Mouse (Mus musculus) Muller cell, postnatal 12 days (primary cell): ENCODE data around the gene Oas3.

ENCODE experiments used
- DNase-seq: peaks from one replicate; pipeline ENCODE4 v3.0.0-alpha.2; 2015; ENCODE audit errors: inconsistent ontology term

Gene Oas3

GRCm38 (mm10) chr5:120752786-120753185 is 24.7 kb downstream of the Oas3 start:
- DNase-seq = no peak

DNA sequence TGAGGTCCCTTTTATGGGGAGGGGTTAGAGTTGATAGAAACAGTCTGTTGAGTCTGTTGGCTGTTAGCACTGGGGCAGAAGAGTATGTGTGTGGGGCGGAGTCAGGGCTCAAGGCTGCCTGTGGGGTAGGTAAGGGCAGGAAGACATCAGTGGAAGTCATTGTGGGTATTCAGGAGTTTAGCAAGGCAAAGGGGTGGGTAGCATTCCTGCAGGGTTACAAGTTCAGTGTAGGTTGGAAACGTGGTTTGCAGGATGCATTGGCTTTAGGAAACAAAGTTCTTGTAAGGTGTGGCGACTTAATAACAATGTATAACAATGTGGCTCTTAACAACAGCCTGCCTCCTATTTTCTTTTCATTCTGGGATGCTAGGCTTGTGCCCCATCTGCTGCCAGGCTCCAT is 26.3 kb downstream of the Oas3 start:
- DNase-seq = no peak

- no peak for DNase-seq
Measured at GRCm38 (mm10) chr5:120749688-120750087, 27.8 kb downstream of the Oas3 start, which contains the start of gene Oas2. Gene Oas2 (minus strand): TSS chr5:120749853.

GRCm38 (mm10) chr5:120746451-120746850 is 31.0 kb downstream of the Oas3 start:
- no peak for DNase-seq

DNA sequence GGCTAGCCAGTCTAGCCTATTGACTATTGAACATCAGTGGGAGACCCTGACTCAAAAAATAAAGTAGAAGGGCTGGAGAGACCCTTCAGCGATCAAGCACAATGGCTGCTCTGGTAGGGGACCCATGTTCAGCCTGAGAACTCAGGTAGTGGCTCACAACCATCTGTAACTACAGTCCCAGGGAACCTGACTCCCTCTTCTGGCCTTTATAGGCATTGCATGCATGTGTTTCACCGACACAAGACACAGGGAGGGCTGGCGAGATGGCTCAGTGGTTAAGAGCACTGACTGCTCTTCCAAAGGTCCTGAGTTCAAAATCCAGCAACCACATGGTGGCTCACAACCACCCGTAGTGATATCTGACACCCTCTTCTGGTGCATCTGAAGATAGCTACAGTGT is 35.3 kb downstream of the Oas3 start:
- DNase-seq = no peak

GRCm38 (mm10) chr5:120734380-120734990 is 43.0 kb downstream of the Oas3 start:
- DNase-seq = peak; percentile 93

DNA sequence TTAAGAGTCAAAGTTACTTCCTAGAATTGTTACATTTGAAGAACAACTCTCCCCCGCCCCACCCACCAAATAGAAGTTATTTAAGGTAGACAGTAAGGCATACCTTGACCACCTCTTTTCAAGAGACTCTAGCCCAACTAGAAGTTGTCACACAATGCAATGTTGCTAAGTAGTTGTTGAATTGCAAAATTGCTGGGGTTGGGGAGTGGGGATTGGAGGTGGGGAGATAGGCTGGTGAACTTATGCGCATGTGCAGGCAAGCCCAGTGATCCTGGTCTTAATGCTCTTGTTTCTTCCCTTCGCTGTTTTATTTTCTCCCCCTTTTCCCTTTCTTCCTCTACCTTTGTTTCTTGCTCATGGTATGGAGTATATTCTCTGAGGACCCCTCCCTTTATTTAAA is 43.8 kb downstream of the Oas3 start:
- no peak for DNase-seq

DNA sequence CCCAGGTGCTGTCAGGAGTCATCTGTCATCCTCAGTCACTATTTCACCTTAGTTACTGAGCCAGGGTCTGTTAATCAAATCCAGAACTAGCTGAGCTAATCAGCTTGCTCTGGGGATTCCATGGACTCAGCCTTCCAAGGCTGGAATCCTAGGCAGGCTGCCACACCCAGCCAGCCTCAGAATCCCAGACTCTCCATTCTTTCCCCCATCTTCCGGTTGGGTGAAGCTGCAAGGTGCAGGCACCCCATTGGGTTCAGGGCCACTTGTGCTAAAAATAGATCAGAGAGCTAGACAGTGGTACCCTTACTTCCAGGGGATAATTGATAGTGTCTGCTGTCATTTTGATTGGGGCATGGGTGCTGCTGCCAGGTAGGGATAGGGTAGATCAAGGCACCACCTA is 44.7 kb downstream of the Oas3 start:
- DNase-seq = peak; percentile 65

DNA sequence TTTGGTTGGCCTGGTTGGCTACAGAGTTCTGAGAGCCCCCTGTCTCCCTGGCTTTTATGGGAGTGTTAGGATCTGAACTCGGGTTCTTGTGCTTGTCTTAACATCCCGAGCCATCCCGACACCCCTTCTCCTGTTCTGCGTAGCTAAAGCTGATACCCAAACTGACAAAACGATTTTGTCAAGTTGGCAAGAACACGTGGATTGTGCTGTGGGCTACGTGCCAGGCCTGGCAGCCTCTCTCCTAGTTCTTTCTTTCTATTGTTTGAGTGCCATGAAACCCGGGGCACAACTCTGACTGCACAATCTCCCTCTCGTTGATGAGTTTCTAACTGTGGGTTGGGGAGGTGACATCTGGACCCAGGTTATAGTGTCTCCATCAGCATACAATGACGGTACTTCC is 48.1 kb downstream of the Oas3 start:
- peak; percentile 80 for DNase-seq

DNA sequence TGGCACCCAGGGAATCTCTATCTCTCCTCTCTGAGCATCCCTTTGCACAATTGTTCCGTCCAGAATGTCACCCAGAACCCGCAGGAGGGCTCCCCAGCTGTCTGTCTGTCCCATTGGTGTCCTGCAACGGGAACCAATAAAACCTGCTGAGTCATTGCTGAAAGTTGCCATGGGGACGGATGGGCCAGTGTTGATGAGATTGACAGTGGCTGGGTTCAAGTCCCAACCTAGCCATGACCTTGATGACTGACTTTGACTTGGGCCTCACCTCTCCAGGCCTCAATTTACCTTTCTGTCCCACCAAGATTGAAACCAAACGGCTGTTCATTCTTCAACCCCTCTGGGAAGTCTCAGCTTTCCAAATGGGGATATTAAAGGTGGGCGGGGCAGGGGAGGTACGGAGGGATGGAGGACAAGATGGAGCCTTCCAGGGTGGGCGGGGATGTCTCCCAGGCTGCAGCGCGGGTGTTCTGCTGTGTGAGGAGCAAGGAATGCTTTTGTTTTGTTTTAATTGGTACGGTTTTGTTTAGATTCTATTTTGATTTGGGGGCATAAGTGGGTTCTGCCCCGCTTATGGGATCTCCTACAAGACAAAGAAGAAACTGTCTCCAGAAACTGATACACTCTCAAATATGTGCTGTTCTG is 51.5 kb downstream of the Oas3 start:
- no peak for DNase-seq

DNA sequence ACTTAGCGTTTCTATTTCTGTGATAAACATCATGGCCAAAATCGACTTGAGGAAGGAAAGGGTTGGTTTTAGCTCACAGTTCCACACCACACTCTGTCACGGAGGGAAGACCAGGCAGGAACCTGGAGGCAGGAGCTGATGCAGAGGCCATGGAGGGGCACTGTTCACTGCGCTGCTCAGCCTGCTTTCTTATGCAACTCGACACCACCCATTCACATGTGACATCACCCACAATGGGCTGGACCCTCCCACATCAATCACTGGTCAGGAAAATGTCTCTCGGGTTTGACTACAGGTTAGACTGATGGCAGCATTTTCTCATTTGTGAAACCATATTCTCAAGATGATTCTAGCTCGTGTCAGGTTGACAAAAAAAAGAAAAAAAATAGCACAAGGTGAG is 56.5 kb downstream of the Oas3 start:
- DNase-seq = no peak

GRCm38 (mm10) chr5:120718600-120719378 is 58.7 kb downstream of the Oas3 start:
- DNase-seq = no peak

- no peak for DNase-seq
Measured at GRCm38 (mm10) chr5:120717136-120717535, 60.3 kb downstream of the Oas3 start.

DNA sequence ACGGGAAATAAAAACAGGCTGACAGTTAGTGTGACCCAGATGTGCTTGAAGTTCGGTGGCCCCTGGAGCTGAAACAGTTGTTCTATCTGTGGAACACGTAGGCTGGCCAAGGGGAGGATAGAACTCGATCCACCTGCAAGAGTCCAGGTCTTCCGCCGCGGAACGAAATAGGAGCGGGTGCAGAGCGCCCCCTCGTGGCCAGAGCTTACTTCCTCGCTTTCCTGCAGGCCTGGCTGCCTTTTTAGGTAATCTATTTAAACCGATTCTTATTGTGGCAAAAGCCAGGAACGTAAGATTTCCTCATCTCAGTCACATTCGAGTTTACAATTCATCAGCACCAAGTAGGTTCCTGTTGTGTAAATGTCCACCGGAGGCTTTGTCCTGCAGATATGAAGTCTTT is 63.1 kb downstream of the Oas3 start:
- peak; percentile 68 for DNase-seq

DNA sequence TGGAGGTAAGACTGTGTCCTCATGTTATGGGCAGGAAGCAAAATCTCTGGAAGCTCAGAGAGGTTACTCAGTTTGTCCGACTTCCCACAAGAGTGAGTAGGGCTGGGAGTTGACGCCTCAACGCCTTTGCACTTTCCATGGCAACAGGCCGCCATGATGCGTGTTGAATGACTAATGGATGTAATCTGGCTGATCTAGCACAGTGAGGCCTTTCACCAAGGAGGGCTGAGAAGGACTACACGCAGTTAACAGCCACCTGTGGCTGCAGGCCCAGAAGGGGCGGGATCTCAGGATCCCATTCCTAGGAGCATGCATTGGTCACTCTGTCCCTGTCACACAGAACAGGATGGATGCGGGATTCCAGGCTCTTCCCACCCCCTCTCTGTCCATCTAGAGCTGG is 64.7 kb downstream of the Oas3 start:
- peak; percentile 65 for DNase-seq

GRCm38 (mm10) chr5:120711827-120712226 is 65.6 kb downstream of the Oas3 start, which contains the start of gene Dtx1:
Gene Dtx1 (minus strand): TSS chr5:120711927.
- DNase-seq = no peak

DNA sequence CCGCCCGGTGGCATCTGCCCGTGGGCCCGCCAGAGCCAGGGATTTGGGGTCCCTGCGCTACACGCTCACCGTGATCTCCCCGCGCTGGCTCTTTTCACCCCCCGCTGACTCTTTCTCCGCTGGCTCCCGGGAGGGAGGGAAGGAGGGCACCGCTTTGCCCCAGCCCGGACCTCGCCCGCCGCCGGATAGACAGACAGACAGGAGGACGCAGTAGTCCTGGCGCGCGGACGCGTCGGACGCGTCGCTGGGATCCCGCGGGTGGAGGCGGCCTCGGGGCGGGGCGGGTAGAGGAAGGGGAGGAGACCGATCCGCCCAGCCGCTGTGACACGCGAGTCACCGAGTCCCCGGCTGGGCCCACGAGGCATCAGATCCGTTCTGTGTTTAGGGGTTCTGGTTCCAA is 66.0 kb downstream of the Oas3 start:
- peak; percentile 81 for DNase-seq

- no peak for DNase-seq
Measured at GRCm38 (mm10) chr5:120710826-120711248, 66.6 kb downstream of the Oas3 start.

DNA sequence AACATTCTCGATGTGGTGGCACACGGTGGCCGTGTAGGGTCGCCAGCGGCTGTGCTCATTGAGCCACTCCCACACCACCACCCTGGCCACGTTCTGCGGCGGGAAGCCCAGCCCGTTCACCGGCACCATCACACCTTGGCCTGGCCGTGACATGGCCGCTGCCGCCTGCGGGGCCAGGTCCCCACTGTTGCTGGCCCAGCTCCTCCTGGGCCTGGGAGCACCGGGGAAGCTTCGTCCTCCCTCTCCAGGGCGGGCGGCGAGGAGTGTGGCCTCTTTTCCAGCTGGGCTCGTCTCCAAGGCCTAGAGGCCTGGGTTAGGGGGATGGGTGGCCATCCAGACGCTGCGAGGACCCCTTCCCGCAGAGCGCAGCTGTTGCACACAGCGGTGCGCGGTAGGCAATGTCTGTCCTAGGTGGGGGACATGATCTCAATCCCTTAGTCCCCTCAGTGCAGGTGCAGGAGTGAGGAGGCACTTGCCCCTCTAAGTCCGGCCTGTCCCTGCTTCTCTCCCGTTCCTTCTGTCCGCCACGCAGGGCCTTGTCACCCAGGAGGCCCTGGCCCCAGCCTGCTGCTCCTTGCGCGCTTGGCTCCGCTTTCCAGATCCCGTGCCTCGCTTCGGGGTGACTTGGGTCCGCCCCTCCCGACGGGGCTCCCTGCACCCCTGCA is 67.2 kb downstream of the Oas3 start:
- peak; percentile 71 for DNase-seq

DNA sequence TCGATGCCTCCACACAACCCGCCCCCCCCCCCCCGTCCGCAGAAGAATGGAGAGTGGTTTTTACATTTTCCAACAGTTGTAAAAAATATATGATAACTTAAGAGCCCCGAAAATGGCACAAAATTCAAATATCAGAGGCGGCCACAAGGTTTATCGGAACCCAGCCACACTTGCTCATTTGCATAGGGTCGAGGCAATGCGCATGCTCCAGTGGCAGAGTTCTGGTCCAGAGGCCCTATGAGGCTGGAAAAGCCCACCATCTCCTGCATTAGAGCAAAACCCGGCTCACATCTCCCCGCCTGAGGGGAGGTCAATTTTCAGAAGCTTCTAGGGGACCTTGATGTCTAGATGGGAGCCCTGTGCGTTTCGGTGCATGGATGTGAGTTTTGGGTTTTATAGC is 70.5 kb downstream of the Oas3 start:
- no peak for DNase-seq

DNA sequence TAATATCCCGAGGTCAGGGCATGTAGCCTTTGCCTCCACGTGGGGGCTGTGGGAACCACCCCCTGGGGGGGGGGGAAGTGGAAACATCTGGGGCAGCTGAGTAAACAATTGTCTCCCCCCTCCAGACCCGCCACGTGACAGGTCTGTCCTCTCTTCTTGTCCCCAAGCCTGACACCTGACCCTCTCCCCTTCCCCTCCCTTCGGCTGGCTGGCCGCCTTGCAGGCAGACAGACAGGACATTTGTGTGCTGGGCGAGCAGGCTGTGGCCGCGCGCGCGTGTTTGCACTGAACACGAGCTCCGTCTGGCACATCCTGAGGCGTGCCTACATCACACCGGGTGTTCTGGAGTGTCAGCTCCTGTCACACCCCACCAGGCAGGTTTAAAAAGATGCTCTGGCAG is 70.9 kb downstream of the Oas3 start:
- DNase-seq = peak; percentile 31

DNA sequence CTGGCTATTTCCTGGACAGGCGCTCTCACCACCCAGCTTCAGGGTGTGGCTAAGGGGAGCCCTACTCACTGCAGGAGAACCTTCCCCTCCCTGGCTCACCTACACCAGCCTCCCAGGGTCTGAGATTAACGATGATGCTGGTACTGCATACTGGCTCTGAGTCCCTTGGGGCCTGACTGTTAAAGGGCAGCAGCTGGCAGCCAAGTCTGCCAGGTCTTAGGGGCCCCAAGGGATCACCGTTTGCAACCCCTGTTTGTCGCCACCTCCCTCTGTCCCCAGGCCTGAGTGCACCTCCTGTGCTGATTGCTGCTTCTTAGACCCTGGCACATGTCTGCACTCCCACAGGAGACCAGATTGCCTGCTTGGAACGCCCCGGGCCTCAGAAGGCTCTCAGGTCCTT is 73.0 kb downstream of the Oas3 start:
- DNase-seq = no peak
